Mouse (Mus musculus): Measurements from ENCODE around the gene Kif24.

DNA sequence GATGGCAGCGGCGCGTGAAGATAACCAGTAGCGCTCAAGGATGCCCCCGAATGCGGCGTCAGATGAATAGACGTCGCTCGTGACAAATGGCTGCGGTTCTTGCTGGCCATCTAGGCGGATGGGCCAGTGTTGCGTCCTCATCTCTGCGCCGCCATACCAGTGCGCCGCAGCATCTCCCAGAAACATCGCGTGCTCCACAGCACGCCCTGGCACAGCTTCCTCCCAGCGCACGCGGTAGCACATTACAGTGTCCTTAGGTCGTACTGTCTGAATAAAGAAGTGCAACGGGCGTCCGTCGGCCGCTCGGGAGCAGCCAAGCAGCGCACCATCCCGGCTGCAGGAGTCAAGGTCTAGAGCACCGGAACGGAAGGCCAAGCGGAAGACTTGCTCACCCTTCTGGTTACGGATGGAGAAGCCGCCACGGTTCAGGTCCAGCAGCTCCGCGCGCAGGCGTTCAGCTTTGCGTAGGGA, 34.3 kb upstream of the Kif24 start:
- TF ChIP-seq TAL1 (IDR thresholded peaks at IDR 0.05; ENCODE audit: low read length), result no peak
- TF ChIP-seq GATA1 (IDR thresholded peaks at IDR 0.05; ENCODE audit: low read length), result no peak
